In the genomic region with DNA sequence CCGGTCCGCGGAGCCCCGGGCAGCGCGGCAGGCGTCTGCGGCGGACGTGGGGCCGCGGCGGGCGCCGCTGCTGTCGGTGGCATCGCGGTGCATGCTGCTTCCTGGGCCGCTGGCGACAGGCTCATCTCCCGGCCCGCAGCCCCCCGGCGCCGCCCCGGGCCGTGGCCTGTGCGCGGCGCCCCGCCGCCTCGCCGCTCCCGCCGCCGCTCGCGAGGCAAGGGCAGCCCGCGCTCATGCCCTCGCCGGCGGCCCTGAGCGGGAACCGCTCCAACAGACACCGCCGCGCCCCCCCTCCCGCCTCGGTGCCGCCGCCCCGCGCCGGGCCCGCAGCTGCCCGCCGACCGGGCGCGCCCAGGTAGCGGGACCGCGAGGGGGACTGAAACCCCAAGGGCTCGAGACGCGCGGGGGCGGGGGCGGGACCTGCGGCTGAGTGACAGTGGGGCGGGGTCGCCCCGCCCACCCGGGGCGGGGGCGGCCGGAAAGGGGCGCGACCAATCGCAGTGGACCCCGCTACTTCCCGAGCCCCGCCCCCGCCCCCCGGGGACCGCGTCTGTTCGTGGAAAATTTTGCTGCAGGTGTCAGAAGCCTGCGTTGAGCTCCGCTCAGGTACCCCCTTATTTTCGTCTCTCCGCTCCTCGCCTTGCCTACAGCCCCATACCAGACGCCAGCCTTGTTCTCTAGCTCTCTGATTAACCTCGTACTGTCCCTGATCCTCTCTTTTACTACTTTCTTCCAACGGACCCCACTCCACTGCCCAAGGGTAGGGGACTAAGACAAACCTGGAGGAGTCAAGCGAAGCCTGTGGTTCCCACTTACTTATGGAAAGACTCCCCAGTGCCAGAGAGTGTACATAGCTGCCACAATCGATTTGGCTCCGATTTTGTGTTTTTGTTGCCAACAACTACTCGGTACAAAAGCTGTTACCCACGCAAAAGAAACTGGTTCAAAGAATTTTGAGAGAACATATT, we compare ENCODE assay signal across 7 mouse cellular contexts. TPM values are rescaled to one million over a fixed set of nuclear protein-coding genes. Genes with fewer than 3 reads are reported as not detected.
DNase-seq lines count a peak whose midpoint lies in the region; ATAC-seq lines count a peak whose summit lies in the region.

TSS of gene Snx25 (minus strand) at position 96 of the 968 bp plus-strand sequence.

- H3K9me3 ChIP-seq in intestine, embryonic 16.5 days (ENCODE audit: control insufficient read depth, low read length): no peaks in the 10 kb centered on the region
- H3K9me3 ChIP-seq in limb, embryonic 11.5 days (ENCODE audit: control insufficient read depth, low read length): no peaks in the 10 kb centered on the region
- H3K9me3 ChIP-seq in midbrain, embryonic 13.5 days: no peaks in the 10 kb centered on the region

- peak within 1 kb of the TSS; percentile 86 for H3K9ac ChIP-seq in intestine, embryonic 16.5 days (ENCODE audit: low read depth, low read length)
- H3K9ac ChIP-seq in limb, embryonic 11.5 days (ENCODE audit: low read length): peak within 1 kb of the TSS; percentile 71
- peak within 1 kb of the TSS; percentile 88 for H3K9ac ChIP-seq in midbrain, embryonic 13.5 days (replicated peaks)

- 4% methylated on average over 49 of the region's 103 CpGs for WGBS in intestine, embryonic 16.5 days
- 5% methylated on average over 53 of the region's 103 CpGs for WGBS in limb, embryonic 11.5 days
- 4% methylated on average over 46 of the region's 103 CpGs for WGBS in midbrain, embryonic 13.5 days

- 0 out of 2 replicates have a peak, but pooled peaks cover 2% of the 10 kb centered on the region for H3K27me3 ChIP-seq in intestine, embryonic 16.5 days (replicated peaks; ENCODE audit: control insufficient read depth, insufficient read depth, low read length)
- no peaks in the 10 kb centered on the region for H3K27me3 ChIP-seq in limb, embryonic 11.5 days (ENCODE audit: control insufficient read depth, insufficient read depth, low read length)
- H3K27me3 ChIP-seq in midbrain, embryonic 13.5 days: peaks cover 28% of the 10 kb centered on the region

- intact Hi-C loops in gastrocnemius, postnatal 36 days (cut with DNase I): no loop called here

- peak within 1 kb of the TSS; percentile 93 for H3K4me2 ChIP-seq in intestine, embryonic 16.5 days (ENCODE audit: low read depth, low read length)
- peak within 1 kb of the TSS; percentile 97 for H3K4me2 ChIP-seq in limb, embryonic 11.5 days (ENCODE audit: low read depth, severe bottlenecking)
- H3K4me2 ChIP-seq in midbrain, embryonic 13.5 days (replicated peaks): peak within 1 kb of the TSS; percentile 88

- peaks cover 6% of the 10 kb centered on the region for H3K4me1 ChIP-seq in intestine, embryonic 16.5 days (ENCODE audit: control insufficient read depth, insufficient read depth, low read length)
- peaks cover 3% of the 10 kb centered on the region for H3K4me1 ChIP-seq in limb, embryonic 11.5 days (ENCODE audit: control insufficient read depth, insufficient read depth, low read length)
- peaks cover 17% of the 10 kb centered on the region for H3K4me1 ChIP-seq in midbrain, embryonic 13.5 days (replicated peaks)

- no peaks in the 10 kb centered on the region for H3K36me3 ChIP-seq in intestine, embryonic 16.5 days (ENCODE audit: control insufficient read depth, insufficient read depth, low read length)
- no peaks in the 10 kb centered on the region for H3K36me3 ChIP-seq in limb, embryonic 11.5 days (ENCODE audit: control insufficient read depth, insufficient read depth, low read length)
- H3K36me3 ChIP-seq in midbrain, embryonic 13.5 days: no peaks in the 10 kb centered on the region

- peak; percentile 83 for DNase-seq in adrenal gland, adult 8-10 months
- DNase-seq in embryo, embryonic 11 days: peak; percentile 89
- DNase-seq in gastrocnemius, postnatal 36 days: peak; percentile 78 to 84
- DNase-seq in limb, embryonic 11.5 days (ENCODE audit: low spot score): peak; percentile 89
- peak; percentile 82 for DNase-seq in spleen, adult 12 weeks (ENCODE audit: low spot score)

- H3K4me3 ChIP-seq in intestine, embryonic 16.5 days (ENCODE audit: low read length): peak within 1 kb of the TSS; percentile 88
- peak within 1 kb of the TSS; percentile 78 for H3K4me3 ChIP-seq in limb, embryonic 11.5 days (ENCODE audit: low read depth, low read length)
- H3K4me3 ChIP-seq in midbrain, embryonic 13.5 days (replicated peaks): peak within 1 kb of the TSS; percentile 89

- peak; percentile 89 for ATAC-seq in intestine, embryonic 16.5 days
- ATAC-seq in limb, embryonic 11.5 days (ENCODE audit: insufficient number of reproducible peaks, low FRiP score, low TSS enrichment, low read depth): peak; percentile 87
- peak; percentile 89 for ATAC-seq in midbrain, embryonic 13.5 days

- H3K27ac ChIP-seq in intestine, embryonic 16.5 days (ENCODE audit: low read length): peak within 1 kb of the TSS; percentile 61
- H3K27ac ChIP-seq in limb, embryonic 11.5 days (replicated peaks; ENCODE audit: low read depth, low read length): no peak within 1 kb of the TSS
- H3K27ac ChIP-seq in midbrain, embryonic 13.5 days: peak within 1 kb of the TSS; percentile 79

RNA-seq across cellular contexts. Expression of gene Snx25, which starts in this region (rescaled TPM):
- total RNA-seq in adrenal gland, adult 8-10 months (2022): 10 to 100 TPM; 15.1 to 24.6 (median 19.1) TPM
- 1 to 10 TPM; 4.1 to 7.8 TPM for total RNA-seq in gastrocnemius, postnatal 36 days (2021)
- polyA plus RNA-seq in intestine, embryonic 16.5 days (2015; fragmentation: Nextera tagmentation; extraction: Ambion mirVana): 5.9 and 7.6 TPM in 2 replicates
- 5.4 and 6.5 TPM in 2 replicates for polyA plus RNA-seq in limb, embryonic 11.5 days (2014; fragmentation: Nextera tagmentation; extraction: Ambion mirVana)
- polyA plus RNA-seq in midbrain, embryonic 13.5 days (2015; fragmentation: Nextera tagmentation; extraction: Ambion mirVana): 6.4 and 6.5 TPM in 2 replicates
